Mouse (Mus musculus): ENCODE measurements around the gene Ankrd55. TPM values are rescaled to one million over a fixed set of nuclear protein-coding genes. Genes with fewer than 3 reads are reported as not detected.

The Ankrd55 gene
- total and polyA plus RNA-seq, 2 experiments from 2014 or later = 5.7 to 15.6 TPM

- 75% methylated on average over 11 of the region's 11 CpGs for WGBS
- DNase-seq (no peak), ATAC-seq (no peak)
- Histone ChIP-seq H3K9me3 (ENCODE audit: low read length) (no peaks in the 10 kb centered on the region), H3K9ac (no peak overlapping the region), H3K4me2 (ENCODE audit: low read depth) (no peak overlapping the region), H3K27me3 (ENCODE audit: insufficient read depth, low read length) (no peaks in the 10 kb centered on the region), H3K36me3 (ENCODE audit: insufficient read depth) (no peaks in the 10 kb centered on the region), H3K4me1 (ENCODE audit: insufficient read depth) (no peaks in the 10 kb centered on the region), H3K27ac (ENCODE audit: low read depth, low read length) (no peak overlapping the region), H3K4me3 (ENCODE audit: low read depth, low read length) (no peak overlapping the region)
- TF ChIP-seq CTCF (IDR thresholded peaks at IDR 0.05; ENCODE audit: low read depth) = no peak
Observed at GRCm38 (mm10) chr13:112316622-112317482, 28.6 kb downstream of the Ankrd55 start.

GRCm38 (mm10) chr13:112318124-112318523 lies 29.9 kb downstream of the Ankrd55 start:
- Histone ChIP-seq H3K27ac (ENCODE audit: low read depth, low read length) (no peak overlapping the region), H3K4me3 (ENCODE audit: low read depth, low read length) (no peak overlapping the region), H3K36me3 (ENCODE audit: insufficient read depth) (no peaks in the 10 kb centered on the region), H3K9me3 (ENCODE audit: low read length) (no peaks in the 10 kb centered on the region), H3K4me1 (ENCODE audit: insufficient read depth) (no peaks in the 10 kb centered on the region), H3K4me2 (ENCODE audit: low read depth) (no peak overlapping the region), H3K9ac (no peak overlapping the region), H3K27me3 (ENCODE audit: insufficient read depth, low read length) (no peaks in the 10 kb centered on the region)
- no peak for ATAC-seq
- 89% methylated on average over 8 of the region's 8 CpGs for WGBS
- no peak for DNase-seq
- no peak for TF ChIP-seq CTCF (IDR thresholded peaks at IDR 0.05; ENCODE audit: low read depth)

GRCm38 (mm10) chr13:112323591-112324266 lies 35.5 kb downstream of the Ankrd55 start:
- ATAC-seq (no peak), DNase-seq (no peak)
- no peak for TF ChIP-seq CTCF (IDR thresholded peaks at IDR 0.05; ENCODE audit: low read depth)
- H3K4me2 ChIP-seq (ENCODE audit: low read depth) = no peak overlapping the region
- H3K27me3 ChIP-seq (ENCODE audit: insufficient read depth, low read length) = no peaks in the 10 kb centered on the region
- H3K36me3 ChIP-seq (ENCODE audit: insufficient read depth) = no peaks in the 10 kb centered on the region
- no peaks in the 10 kb centered on the region for H3K4me1 ChIP-seq (ENCODE audit: insufficient read depth)
- H3K9me3 ChIP-seq (ENCODE audit: low read length) = no peaks in the 10 kb centered on the region
- H3K27ac ChIP-seq (ENCODE audit: low read depth, low read length) = no peak overlapping the region
- WGBS = 80% methylated on average over 12 of the region's 12 CpGs
- no peak overlapping the region for H3K4me3 ChIP-seq (ENCODE audit: low read depth, low read length)
- no peak overlapping the region for H3K9ac ChIP-seq

- Histone ChIP-seq H3K4me1 (ENCODE audit: insufficient read depth) (no peaks in the 10 kb centered on the region), H3K36me3 (ENCODE audit: insufficient read depth) (no peaks in the 10 kb centered on the region), H3K9ac (no peak overlapping the region), H3K9me3 (ENCODE audit: low read length) (no peaks in the 10 kb centered on the region), H3K4me3 (ENCODE audit: low read depth, low read length) (no peak overlapping the region), H3K27me3 (ENCODE audit: insufficient read depth, low read length) (no peaks in the 10 kb centered on the region), H3K4me2 (ENCODE audit: low read depth) (no peak overlapping the region), H3K27ac (ENCODE audit: low read depth, low read length) (no peak overlapping the region)
- 97% methylated on average over 2 of the region's 2 CpGs for WGBS
- no peak for TF ChIP-seq CTCF (IDR thresholded peaks at IDR 0.05; ENCODE audit: low read depth)
- no peak for ATAC-seq
- no peak for DNase-seq
Observed at GRCm38 (mm10) chr13:112325126-112325525, 36.9 kb downstream of the Ankrd55 start.

GRCm38 (mm10) chr13:112326403-112326802 lies 38.2 kb downstream of the Ankrd55 start:
- WGBS = 77% methylated on average over 7 of the region's 7 CpGs
- no peak overlapping the region for H3K4me2 ChIP-seq (ENCODE audit: low read depth)
- DNase-seq (no peak), ATAC-seq (no peak)
- H3K27me3 ChIP-seq (ENCODE audit: insufficient read depth, low read length) = no peaks in the 10 kb centered on the region
- no peak overlapping the region for H3K9ac ChIP-seq
- H3K36me3 ChIP-seq (ENCODE audit: insufficient read depth) = no peaks in the 10 kb centered on the region
- H3K27ac ChIP-seq (ENCODE audit: low read depth, low read length) = no peak overlapping the region
- H3K4me1 ChIP-seq (ENCODE audit: insufficient read depth) = peaks cover 3% of the 10 kb centered on the region
- TF ChIP-seq CTCF (IDR thresholded peaks at IDR 0.05; ENCODE audit: low read depth) = no peak
- no peaks in the 10 kb centered on the region for H3K9me3 ChIP-seq (ENCODE audit: low read length)
- no peak overlapping the region for H3K4me3 ChIP-seq (ENCODE audit: low read depth, low read length)

- Histone ChIP-seq H3K4me3 (ENCODE audit: low read depth, low read length) (no peak overlapping the region), H3K27me3 (ENCODE audit: insufficient read depth, low read length) (no peaks in the 10 kb centered on the region), H3K27ac (ENCODE audit: low read depth, low read length) (no peak overlapping the region), H3K9me3 (ENCODE audit: low read length) (no peaks in the 10 kb centered on the region), H3K4me1 (ENCODE audit: insufficient read depth) (peaks cover 9% of the 10 kb centered on the region), H3K36me3 (ENCODE audit: insufficient read depth) (no peaks in the 10 kb centered on the region), H3K9ac (no peak overlapping the region), H3K4me2 (ENCODE audit: low read depth) (no peak overlapping the region)
- ATAC-seq (no peak), DNase-seq (no peak)
- 82% methylated on average over 5 of the region's 5 CpGs for WGBS
- TF ChIP-seq CTCF (IDR thresholded peaks at IDR 0.05; ENCODE audit: low read depth) = no peak
Observed at GRCm38 (mm10) chr13:112326977-112327376, 38.7 kb downstream of the Ankrd55 start.

GRCm38 (mm10) chr13:112327511-112327910 lies 39.3 kb downstream of the Ankrd55 start:
- H3K9me3 ChIP-seq (ENCODE audit: low read length) = no peaks in the 10 kb centered on the region
- no peak overlapping the region for H3K27ac ChIP-seq (ENCODE audit: low read depth, low read length)
- H3K36me3 ChIP-seq (ENCODE audit: insufficient read depth) = no peaks in the 10 kb centered on the region
- no peak overlapping the region for H3K9ac ChIP-seq
- ATAC-seq (no peak), DNase-seq (no peak)
- H3K4me3 ChIP-seq (ENCODE audit: low read depth, low read length) = no peak overlapping the region
- WGBS = 60% methylated on average over 4 of the region's 4 CpGs
- TF ChIP-seq CTCF (IDR thresholded peaks at IDR 0.05; ENCODE audit: low read depth) = no peak
- no peaks in the 10 kb centered on the region for H3K27me3 ChIP-seq (ENCODE audit: insufficient read depth, low read length)
- H3K4me1 ChIP-seq (ENCODE audit: insufficient read depth) = peaks cover 12% of the 10 kb centered on the region
- no peak overlapping the region for H3K4me2 ChIP-seq (ENCODE audit: low read depth)
